Mouse (Mus musculus) gastrocnemius, postnatal 36 days (tissue): ENCODE results near the gene Shpk. TPM values are rescaled to one million over a fixed set of nuclear protein-coding genes. Genes with fewer than 3 reads are reported as not detected.

Experiments used
- DNase-seq, 2 experiments: peaks; one replicate each; pipeline ENCODE4 v3.0.0; 2022
- intact Hi-C: fragments of 180-260 bp; cut with DNase I; formaldehyde crosslinking; loops from one replicate; pipeline ENCODE4 v1.15.1; 2025
- total RNA-seq, 2 experiments: library from RNA; stranded (reverse); gene quantifications; 2 replicates each; pipeline ENCODE4 v1.2.3; 2021

Gene Shpk
- total RNA-seq, 2 experiments from 2014 or later: 0.47 to 0.69 TPM

DNA sequence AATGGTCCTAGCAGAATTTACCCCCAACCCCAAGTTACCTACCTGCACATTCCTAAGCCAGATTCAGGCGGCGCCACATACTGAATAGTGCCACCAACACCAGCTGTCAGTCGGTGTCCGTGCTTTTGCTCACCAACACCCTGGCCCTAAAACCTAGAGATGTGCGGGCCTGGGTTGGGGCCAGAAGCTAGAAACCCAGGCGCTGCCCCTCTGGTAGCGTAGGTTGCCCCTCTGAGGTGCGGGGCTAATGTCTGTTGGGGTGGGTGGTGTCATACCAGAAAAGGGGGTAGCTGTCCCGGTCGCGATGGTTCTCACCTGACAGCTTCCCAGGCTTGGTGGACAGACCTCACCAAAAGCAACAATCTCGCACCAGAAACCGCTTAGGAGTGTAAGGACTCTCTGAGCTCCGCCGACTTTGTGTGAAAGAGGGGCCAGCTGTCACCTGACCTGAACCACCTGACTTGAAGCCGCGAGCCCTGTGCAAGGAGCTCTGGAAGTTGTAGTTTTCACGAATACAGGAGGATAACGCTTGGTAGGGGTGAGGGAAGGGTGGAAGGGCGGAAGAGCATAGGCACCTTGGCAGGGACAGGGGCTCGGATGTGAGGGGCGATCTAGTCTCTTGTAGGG lies 544 bp upstream of the Shpk start, which contains the start of gene Ctns:
TSS of gene Ctns (minus strand) at position 440 of the 627 bp plus-strand sequence.
- intact Hi-C loops: no loop called here
- peak in 1 of 2 experiments; percentile 66 for DNase-seq

DNA sequence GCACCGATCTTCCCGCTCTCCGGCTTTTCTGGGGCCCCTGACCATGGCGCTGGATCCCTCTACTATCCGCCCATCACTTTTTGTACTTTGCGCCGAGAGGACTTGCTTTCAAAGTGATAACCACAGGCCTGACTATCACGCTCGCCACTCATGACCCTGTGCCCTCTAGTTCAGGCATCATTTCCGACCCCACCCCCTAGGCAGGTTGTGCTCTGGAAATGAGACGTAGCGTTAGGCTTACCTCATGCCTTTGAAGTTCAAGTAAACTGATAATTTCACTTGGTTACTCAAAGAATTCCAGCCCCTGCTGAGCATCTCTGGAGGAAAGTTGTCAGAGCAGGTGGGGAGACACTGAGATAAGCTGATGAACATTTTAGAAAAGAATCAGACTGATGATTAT lies 619 bp downstream of the Shpk start:
- intact Hi-C loops: no loop called here
- DNase-seq: no peak

DNA sequence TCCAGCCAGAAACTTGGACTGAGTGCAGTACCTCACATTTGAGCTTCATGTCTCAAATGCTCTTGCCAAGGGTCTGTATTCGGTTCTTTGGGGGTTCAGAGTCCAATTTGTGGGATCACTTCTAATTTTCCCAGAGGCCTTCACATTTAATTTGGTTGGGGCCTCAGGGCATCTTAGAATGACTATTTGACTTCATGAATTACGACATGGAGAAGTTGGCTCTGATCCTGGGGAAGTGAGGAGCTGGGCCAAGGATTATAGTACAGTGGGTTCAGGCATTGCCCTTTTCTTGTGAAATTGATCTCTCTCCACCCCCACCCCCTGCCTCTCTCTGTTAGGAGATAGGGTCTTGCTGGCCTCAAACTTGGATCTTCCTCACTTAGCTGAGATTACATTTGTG lies 1.8 kb downstream of the Shpk start:
- intact Hi-C loops: no loop called here
- DNase-seq: no peak

DNA sequence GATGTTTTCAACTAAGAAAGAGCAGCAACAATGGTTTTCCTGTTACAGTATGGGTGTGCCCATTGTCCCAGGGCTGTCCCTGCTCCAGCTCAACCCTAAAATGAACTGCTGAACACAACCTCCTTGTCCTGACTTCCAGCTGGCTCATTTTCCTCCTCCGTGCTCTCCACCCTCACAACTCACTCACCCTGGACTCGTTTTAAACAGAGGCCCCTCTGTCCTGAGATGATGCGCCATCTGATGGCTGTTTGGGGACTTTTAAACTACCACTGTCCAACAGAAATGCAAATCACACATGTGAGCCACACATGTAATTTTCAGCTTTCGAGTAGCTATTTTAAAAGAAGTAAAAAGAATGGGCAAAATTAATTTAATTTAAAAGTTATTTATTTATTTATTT lies 2.3 kb downstream of the Shpk start:
- intact Hi-C loops: no loop called here
- no peak for DNase-seq

DNA sequence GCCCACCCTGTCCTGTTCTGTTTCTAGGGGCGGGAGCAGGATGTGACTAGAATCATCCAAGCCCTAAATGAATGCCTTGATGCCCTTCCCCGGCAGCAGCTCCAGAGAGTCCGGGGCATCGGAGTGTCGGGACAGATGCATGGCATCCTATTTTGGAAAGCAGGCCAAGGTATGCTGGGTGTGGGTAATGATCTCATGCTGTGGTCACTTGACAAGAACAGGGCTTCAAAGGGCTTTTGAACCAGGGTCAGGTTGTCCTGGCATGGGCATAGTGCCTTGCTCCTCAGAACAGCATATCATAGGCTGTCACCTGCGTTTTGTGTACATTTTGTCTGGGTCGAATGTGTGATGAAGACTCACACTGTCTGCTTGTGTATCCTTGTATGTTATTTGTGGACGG lies 4.6 kb downstream of the Shpk start:
- intact Hi-C loops: no loop called here
- DNase-seq: no peak

DNA sequence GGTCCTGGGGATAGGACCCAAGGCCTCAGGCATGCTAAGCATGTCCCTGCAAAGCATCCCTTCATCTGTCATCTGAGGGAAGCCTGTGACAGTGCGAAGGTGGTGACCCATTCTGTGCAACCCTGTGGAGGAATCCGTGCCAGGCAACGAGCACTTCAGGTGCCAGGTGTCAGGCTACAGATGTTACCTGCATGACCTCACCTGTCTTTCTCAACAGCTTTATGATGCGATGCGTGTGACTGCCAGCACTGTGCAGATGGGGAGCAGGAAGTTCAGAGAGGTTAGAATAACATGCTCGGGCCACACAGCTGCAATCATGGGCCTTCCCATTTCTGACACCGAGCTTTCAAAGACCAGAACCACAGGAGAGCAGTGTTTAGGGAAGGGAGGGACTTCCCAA lies 5.9 kb downstream of the Shpk start:
- intact Hi-C loops: no loop called here
- DNase-seq: no peak

DNA sequence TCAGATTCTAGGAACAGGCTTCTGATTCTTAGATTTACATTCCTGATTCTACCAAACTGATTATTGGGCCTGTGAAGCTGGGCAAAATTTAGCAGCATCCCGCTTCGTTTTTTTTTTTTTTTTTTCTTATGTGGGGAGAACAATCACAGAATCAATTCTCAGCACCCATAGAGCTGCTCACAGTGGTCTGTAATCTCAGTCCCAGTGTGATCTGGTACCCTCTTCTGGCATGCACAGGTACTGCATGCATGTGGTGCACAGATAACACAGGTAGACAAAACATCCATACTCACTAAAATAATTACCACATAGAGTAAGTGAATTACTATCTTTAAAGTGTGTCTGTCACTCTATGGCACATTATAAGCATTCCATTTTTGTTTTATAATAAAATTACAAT lies 8.4 kb downstream of the Shpk start:
- intact Hi-C loops: no loop called here
- DNase-seq: no peak

DNA sequence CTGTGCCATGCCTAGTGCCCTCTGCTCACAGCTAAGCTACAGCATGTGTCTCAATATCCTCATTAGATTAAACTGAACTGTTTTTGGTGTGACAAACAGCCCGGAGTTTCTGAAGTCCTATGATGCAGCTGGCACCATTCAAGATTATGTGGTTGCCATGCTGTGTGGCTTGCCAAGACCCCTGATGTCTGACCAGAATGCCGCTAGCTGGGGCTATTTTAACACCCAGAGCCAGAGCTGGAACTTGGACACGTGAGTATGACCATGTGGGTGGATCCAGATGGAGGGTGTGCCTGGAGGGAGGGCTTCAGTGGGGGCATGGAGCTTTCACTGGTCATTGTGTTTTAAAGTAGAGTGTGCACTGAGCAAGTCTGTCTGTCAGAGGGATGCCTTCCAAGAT lies 14.7 kb downstream of the Shpk start:
- DNase-seq: no peak
- intact Hi-C loops: no loop called here

DNA sequence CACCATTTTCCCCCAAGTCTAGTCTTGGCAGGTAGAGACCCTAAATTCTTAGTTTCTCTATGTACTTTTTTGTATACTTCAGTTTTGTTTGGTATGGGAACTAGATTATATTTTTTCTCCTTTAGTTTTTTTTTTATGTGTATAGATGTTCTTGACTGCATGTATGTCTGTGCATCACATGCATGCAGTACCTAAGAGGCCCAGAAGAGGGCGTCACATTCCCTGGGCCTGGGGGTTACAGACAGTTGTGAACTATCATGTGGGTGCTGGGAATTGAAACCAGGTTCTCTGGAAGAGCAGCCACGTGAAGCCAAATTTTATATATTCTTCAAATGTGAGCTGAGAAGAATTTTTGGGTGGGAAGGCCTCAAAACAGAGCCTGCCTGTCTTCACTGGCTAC lies 20.4 kb downstream of the Shpk start:
- no peak for DNase-seq
- intact Hi-C loops: no loop called here

DNA sequence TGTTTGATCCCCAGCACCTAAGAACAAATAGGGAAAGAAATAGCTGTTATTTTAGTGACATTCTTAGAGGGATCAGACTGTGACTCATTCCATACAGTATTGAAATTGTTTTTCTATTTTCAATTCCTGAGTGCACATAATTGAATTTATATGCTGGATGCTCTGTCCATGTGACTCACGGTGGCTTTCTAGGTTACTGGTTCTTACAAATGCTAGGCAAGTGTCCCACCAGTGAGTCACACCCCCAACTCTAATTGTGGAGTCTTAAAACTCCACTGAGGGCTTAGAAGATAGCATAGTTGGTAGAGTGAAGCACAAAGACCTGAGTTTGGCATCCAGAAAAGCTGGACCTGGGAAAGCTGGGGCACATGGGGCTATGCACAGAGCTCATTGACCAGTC lies 21.4 kb downstream of the Shpk start:
- intact Hi-C loops: no loop called here
- DNase-seq: no peak

DNA sequence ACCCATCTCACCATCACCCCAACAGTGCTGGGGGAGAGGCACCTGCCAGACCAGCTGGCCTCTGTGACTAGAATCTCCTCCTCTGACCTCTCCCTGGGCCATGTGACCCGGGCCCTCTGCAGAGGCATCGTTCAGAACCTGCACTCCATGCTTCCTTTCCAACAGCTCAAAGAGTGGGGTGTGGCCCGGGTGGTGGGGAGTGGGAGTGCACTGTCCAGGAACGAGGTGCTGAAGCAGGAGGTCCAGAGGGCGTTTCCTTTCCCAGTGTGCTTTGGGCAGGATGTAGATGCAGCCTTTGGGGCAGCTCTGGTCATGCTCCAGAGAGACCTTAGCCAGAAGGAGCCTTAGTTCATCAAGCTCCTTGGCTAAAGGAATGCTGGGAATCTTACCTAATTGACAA lies 23.6 kb downstream of the Shpk start:
- peak in 1 of 2 experiments; percentile 7 for DNase-seq
- intact Hi-C loops: no loop called here

DNA sequence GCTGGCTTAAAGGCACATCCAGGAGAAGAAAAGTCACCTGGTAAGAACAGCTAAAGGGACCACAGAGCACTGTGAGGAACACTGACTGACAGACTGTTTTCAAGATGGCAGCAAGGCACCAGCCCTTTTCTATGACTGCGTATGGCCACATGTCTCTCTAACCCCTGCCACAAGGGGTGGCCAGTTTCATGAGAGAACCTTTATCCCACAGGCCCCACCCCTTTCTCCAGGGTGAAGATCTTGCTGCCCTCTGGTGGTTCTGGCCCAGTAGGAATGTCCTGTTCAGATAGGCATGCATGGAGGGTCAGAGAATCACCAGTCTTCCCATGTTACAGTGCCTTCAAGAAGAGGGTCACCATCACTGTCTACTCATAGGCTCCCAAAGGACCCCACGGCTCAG lies 24.7 kb downstream of the Shpk start:
- peak in 1 of 2 experiments; percentile 17 for DNase-seq
- intact Hi-C loops: no loop called here

DNA sequence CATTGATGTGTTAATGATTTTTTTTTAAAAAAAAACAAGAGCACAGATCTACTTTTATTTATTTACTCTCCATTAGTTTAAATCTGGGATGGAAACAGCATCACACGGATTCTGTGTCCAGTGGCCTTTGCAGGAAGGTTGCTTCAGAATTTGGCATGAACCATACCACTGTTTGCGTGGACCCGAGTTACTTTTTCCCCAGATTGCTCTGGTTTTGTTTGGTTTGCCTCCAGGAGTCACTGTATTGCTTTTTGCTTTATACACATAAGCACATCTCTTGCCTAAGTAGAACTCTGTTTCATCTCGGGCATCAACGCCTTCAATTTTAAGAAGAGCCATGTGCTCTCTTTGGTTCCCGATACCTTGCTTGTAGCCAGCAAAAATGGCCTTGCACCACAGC lies 26.6 kb downstream of the Shpk start:
- intact Hi-C loops: no loop called here
- no peak for DNase-seq

DNA sequence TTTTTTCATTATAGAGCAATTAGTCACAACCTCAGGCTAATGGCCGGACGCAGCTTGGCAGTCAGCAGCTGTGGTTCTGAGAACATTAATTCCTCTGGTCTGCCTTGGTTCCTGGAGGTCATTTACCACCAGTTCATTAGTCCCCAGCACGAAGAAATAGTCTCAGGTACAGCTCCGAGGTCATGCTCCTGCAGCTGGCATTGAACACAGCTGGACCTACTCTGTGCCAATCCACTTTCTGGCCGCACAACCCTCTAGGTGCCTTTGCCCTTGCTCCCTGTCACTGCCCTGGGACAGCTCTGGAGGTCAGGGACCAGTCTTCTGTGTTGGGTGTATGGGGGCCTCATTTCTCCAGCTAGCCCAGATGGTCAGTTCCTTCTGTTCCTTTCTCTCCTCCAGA lies 29.6 kb downstream of the Shpk start:
- DNase-seq: peak in 1 of 2 experiments; percentile 4
- intact Hi-C loops: no loop called here

DNA sequence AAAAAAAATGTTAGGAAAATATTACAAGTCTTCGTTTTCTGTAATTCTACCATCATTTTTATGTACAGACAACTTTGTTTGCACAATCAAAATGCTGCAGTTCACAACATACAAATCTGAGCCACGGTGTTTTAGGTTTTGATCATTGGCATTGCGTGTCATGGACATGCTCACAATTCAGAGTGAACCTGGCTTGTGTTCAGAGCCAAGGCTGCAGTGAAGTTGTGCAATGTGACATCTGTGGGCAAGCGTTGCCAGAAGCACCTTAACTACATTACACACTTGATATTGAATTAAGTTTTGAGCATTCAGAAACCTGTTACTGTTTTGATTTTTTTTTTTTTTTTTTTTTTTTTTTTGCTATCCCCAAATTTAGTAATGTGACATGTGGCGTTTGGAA lies 30.8 kb downstream of the Shpk start:
- intact Hi-C loops: no loop called here
- no peak for DNase-seq

DNA sequence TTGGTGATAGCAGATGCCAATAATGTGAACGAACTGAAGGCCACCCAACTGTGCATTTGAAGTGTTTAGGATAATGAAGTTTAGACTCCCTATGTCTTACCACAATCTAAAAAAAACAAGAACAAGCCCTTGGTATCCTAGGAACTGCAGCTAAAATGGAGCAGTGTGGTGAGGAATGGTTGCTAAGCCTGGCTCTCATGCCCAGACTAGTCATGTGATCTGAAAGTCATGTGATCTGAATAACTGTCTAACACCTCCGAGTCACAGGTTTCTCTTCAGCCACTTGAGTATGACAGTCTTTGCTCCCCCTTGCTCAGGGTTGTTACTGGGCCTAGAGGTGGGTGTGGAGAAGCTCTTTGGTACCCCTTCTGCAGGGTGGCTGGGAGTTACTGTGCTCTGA lies 33.3 kb downstream of the Shpk start:
- DNase-seq: no peak
- intact Hi-C loops: no loop called here

DNA sequence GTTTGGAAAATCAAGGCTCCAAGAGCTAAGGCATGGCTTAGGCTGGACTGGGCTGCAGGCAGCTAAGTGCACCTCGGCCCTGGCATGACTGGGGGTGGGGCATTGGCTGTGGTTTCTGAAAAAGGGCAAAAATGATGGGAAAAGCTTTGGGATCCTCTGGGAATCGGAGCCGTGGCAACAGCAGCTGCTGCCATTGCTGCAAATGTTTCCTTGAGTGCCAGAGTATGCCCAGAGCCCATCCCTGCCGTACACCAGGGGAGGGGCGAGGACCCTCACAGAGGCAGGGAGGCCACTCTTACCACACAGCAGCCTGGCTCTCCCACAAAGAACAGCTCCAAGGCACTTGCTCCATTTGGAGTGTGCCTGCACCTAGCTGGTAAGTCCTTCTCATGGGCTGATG lies 34.7 kb downstream of the Shpk start, which contains the start of gene Trpv1:
TSS of gene Trpv1 (plus strand) at position 301 of the 400 bp plus-strand sequence.
- intact Hi-C loops: no loop called here
- DNase-seq: no peak

DNA sequence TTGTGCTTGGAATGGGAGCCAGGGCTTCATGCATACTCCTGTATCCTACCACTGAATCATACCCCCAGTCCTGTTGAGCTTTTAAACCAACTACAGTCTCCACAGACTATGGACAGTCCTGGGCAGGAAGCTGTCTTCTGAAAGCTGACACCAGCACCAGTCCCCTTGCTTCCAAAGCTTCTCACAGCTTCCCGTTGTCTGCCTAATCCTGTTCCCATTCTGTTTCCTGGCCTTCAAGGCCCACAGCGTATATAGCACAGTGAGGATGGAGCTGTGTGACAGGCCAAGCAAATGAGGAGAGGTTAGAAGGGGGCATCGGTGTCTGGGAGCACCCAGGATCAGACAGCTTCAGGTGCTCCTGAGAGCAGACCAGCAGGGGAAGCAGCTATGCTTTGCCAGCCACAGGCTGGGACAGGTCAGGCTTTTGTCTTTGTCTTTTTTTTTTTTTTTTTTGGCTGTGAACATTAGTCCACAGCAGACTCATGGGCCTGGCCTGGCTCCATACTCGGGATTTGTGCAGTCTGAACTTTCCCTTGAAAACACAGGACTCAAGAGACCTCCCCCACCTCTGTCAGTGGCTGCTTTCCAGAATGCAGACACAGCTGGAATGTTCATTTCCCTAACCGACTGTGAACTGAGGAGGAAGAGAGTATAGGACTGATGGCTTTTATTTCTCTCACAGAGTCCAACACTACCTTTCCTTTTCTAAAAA lies 36.9 kb downstream of the Shpk start:
- DNase-seq: peak; percentile 60 to 79
- intact Hi-C loops: no loop called here

DNA sequence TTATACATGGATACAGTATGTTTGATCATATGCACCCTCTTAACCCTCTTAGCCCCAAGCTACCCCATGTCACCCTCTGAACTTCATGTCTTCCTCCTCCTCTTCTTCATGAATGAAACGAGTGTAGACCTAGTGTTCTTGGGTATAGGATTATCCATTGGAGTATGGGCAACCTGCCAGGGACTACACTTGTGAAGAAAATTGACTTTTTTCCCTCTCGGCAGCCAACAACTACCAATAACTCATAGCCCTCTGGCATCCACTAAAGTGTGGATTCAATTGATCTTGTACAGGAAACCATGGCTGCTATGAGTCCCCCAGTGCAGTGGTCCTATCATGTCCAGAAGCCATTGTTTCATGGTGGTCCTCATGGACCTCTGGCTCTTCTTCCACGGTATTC lies 37.5 kb downstream of the Shpk start:
- intact Hi-C loops: no loop called here
- DNase-seq: no peak

DNA sequence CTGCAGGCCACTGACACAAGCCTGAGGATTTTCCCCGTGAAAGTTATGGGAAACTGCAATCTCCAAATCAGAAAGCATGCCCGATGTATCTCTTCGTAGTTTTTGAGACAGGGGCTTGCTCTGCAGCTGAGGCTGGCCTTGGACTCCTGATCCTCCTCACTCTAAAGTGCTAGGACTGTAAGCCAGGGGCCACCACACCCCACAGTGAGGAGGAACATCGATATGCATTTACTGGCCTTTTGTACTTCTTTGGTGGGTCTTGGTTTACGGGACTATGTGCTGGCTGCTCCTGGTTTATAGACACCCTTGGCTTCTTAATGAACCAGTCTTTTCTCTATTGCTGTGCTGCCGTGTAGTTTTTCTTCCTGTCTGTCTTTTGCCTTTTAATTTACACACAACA lies 42.9 kb downstream of the Shpk start:
- DNase-seq: no peak
- intact Hi-C loops: no loop called here

DNA sequence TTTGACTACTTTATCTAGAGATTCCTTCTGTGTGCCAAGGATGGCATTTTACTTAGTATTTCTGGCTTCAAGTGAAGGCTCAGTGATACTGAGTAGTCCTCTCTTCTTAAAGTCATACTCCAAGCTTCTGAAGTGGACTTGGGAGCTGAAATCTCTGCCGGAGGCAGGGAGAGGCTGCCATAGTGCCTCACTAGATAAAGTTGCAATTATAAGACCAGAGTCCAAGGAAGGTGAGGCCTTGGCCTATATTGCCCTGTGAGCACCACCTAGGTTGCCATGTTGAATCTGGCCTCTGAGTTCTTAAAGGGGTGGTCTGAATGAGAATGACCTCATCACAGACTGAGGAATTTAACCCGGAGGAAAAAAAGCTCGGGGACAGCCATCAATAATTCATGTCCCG lies 43.5 kb downstream of the Shpk start:
- no peak for DNase-seq
- intact Hi-C loops: no loop called here

DNA sequence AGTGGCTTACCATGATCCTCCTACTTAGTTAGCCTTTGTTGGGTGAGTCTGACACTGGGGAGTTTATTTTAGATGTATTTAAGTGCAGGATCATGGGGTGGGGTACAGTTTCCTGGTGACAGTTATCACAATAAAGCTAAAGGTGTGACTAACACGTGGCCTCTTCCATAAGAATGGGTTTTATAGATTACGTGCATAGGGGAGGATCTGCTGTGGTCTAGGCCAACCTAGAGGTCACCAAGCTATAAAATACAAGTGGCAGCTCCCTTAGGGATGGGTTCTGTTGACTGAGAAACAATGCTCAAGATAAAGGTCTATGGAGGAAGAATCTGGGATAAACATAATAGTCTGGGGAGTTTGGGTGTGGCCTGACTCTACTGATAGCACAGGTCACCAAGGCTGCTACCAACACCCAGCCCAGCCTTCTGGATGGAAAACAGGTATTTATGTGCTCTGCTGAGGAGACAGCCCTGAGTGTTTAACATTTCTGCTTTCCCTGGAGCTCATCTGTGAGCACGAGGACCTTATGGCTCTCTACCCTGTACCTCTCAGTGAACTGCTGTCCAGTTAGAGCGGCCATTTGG lies 58.2 kb downstream of the Shpk start:
- intact Hi-C loops: no loop called here
- DNase-seq: no peak
